Mouse (Mus musculus) layer of hippocampus, adult 18-20 months (tissue): ENCODE data around the gene Rras. TPM values are rescaled to one million over a fixed set of nuclear protein-coding genes. Genes with fewer than 3 reads are reported as not detected.

Experiments used
- DNase-seq, 2 experiments: peaks; one replicate each; pipeline ENCODE4 v3.0.0; 2022; ENCODE audit warnings: low spot score in 2 of 2
- long read RNA-seq: library from polyadenylated mRNA; stranded (forward); transcript quantifications from one replicate; pipeline ENCODE4 v2.0.0, GENCODE M21; 2021
- total RNA-seq, 2 experiments: library from RNA; stranded (reverse); gene quantifications; 2 replicates each; pipeline ENCODE4 v1.2.3; 2021

Gene Rras
- total RNA-seq = 10 to 100 TPM; 11.6 to 12.9 TPM
- long read RNA-seq, transcript Rras-201 (6 exons, 995 nt) = major isoform, 8 of 8 reads
- long read RNA-seq, partial matches to known transcripts = 0 of 8 reads
- long read RNA-seq, other reads (novel, unspliced or antisense) = 0 of 8 reads

DNA sequence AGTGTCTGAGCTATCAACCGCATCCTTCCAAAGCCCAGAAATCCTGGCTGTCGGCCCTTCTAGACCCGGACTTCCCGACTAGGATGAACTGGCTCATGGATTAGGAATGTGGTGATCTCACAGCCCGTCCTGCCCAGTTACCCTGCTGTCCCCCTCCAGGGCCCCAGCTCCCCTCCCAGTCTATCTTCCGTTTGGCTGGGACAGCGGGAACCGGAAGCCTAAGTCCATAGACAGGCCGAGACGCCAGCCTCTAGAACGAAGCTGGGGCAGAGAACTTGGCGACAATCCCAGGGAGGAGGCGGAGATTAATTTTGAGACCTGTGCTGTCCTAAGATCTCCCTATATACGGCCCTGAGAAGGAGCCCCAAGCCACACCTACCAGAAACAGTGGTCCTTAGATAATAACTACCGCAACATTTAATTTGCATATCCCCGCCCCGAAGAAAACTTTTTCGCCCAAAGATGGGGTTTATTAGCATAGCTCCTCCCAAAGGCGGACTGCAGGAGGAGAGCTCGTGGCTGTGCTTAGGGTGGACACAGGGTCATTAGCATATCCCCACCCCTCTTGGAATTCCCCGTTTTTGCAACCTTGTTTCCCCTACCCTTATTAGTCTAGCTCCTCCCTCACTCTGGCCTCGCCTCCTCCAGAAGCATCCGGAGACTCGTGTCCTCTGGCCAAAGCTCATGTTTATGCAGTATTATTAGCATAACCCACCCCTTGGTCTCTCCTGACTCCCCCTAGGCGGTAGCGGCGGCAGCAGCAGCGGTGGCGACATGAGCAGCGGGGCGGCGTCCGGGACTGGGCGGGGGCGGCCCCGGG, at the start of gene Rras:
TSS of gene Rras (plus strand) at position 720 of the 820 bp plus-strand sequence.
- peak; percentile 84 to 89 for DNase-seq

DNA sequence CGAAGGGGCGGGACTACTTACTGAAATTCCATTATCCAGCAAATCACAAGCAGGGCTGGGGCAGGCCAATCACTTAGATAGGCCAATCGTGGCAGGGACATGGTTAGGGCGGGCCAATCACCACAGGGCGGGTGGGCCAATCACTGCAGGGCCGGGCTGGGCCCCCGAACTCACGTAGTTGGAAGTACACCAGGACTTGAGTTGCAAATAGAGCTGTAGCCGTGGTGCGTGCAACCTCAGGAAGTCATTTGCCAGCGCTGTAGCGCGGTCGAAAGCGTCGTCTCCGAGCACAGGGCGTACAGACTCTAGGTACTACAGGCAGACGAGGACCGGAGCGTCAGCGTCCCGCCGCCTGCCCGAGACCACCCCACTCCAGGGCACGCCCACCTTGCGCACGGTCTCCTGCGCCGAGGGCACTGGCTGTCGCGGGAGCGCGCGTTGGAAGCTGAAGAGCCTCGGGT, 47.5 kb upstream of the Rras start:
- DNase-seq = peak; percentile 75 to 90

- DNase-seq = no peak
Observed at GRCm38 (mm10) chr7:44971142-44971541, 46.6 kb upstream of the Rras start.

DNA sequence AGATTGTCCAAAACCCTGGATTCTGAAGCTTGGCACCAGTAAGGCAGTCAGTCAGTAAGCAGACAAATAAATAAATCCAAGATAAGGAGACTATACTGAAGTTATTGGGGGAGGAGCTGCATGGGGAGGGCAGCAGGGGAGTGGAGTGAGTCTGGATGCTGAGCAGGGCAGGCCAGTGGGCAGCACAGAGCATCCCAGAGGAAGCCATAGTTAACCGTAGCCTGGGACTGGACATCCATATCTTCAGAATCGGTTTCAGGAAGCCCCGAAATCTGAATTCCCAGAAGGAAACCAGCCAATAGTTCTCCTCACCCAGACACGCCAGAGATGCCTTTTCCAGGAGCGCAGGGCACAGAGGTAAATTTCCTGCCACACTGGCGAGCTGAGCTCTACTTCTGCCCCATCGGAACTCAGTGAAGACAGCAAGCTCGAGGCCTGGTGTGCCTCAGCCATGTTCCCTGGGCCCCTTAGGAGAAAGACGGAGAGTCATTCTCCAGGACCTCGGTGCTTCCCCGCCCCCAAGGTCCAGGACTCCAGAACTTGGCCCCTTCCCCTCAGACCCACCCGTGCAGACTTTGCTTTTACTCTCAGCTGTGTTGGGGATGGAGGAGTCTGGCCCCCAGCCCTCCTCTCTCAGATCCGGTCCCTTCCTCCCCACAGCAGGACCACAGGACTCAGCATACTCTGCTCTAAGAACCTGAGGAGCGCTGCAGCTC, 44.2 kb upstream of the Rras start:
- no peak for DNase-seq

GRCm38 (mm10) chr7:44974383-44975116, 43.2 kb upstream of the Rras start, which contains the start of gene Cpt1c:
TSS of gene Cpt1c (minus strand) at chr7:44974851.
- peak; percentile 83 to 94 for DNase-seq

- no peak for DNase-seq
Observed at GRCm38 (mm10) chr7:44975117-44975419, 42.7 kb upstream of the Rras start.

GRCm38 (mm10) chr7:44978300-44978699, 39.5 kb upstream of the Rras start:
- no peak for DNase-seq

DNA sequence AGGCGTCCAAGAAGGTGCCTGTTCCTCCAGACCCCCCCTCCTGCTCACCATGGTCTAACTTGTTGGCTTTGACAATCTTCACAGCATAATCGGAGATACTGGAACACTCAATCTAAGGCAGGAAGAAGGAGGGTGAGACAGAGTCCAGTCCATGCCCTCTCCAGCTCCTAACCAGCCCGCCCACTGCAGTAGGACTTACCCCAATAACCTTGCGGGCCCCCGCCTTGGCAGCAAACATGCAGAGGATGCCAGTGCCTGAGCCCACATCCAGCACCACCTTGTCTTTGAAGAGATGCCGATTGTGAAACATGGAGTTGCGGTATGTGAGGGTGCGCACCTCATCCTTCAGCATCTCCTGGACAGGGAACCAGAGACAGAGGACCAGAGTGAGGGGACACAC, 36.2 kb upstream of the Rras start:
- DNase-seq = no peak

- DNase-seq = peak; percentile 69 to 90
Observed at GRCm38 (mm10) chr7:44983085-44983484, 34.7 kb upstream of the Rras start.

DNA sequence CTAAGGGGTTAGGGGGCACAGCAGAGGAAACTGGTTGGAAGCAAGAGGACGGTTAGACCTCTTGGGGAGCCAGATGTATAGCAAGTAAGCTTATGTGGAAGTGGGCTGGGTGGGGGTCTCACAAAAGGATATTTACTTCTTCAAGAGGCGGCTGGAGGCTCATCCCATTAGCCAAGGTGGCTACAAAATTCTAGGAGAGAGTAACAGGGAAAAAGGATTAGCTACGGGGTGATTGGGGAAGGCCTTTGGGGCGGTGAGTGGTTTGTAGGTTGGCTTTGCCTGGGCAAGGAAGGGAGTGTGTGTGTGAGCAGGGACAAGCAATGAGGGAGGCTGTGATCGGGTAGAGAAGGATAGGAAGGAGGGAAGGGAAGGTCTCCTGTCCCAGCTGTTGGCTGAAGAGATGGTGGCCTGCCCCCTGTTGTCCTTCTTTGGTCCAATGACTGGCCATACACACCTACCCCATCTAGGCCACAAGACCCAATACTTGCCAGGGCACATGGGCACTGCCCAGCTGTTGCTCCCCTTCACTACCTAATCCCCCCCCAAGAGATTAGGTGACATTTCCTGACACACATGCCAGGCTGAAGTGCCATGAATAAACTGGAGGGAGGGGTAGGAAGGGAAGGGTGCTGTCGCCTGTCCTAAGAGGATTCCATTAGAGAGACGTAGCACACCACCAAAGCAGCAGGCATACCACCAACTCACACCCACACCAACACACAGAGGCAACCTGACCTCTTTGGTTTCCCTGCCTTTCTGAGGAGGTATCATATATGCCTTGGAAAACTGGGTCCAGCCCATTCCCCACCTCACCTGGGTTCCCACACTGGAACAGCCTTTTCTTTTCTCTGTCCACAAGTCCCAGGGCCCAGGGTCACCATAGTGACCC, 33.6 kb upstream of the Rras start:
- DNase-seq = no peak

- no peak for DNase-seq
Observed at GRCm38 (mm10) chr7:44984833-44985164, 33.0 kb upstream of the Rras start.

GRCm38 (mm10) chr7:44985595-44986191, 32.1 kb upstream of the Rras start:
- peak in 1 of 2 experiments; percentile 54 for DNase-seq

- DNase-seq = peak; percentile 99
Observed at GRCm38 (mm10) chr7:44986192-44986878, 31.4 kb upstream of the Rras start, which contains the start of gene Prmt1. TSS of gene Prmt1 (minus strand) at chr7:44986568.

GRCm38 (mm10) chr7:44986879-44987718, 30.7 kb upstream of the Rras start:
- no peak for DNase-seq

- DNase-seq = no peak
Observed at GRCm38 (mm10) chr7:44996672-44997071, 21.1 kb upstream of the Rras start.

- peak; percentile 95 to 98 for DNase-seq
Observed at GRCm38 (mm10) chr7:44997231-44997939, 20.4 kb upstream of the Rras start, which contains the start of gene Irf3. TSS of gene Irf3 (plus strand) at chr7:44997648.

- DNase-seq = no peak
Observed at GRCm38 (mm10) chr7:44997940-44998428, 19.8 kb upstream of the Rras start.

- DNase-seq = no peak
Observed at GRCm38 (mm10) chr7:44998501-44998955, 19.2 kb upstream of the Rras start, which contains the start of gene Bcl2l12. TSS of gene Bcl2l12 (minus strand) at chr7:44998712.
